Mouse (Mus musculus) spleen, embryonic (tissue): ENCODE measurements around the gene 2810408A11Rik.

Experiments
- CTCF ChIA-PET: fragments of 350-600 bp; sonication (Branson Sonifier 250); formaldehyde crosslinking; loops from one replicate; lab custom pipeline; 2022; lab: Charles Lee

The 2810408A11Rik gene

GRCm38 (mm10) chr11:69858113-69858998 lies 42.4 kb downstream of the 2810408A11Rik start, which contains the start of gene Tnk1:
Gene Tnk1 (minus strand): TSS chr11:69858730.
- CTCF ChIA-PET, result interaction anchor here (0.5 kb wide), 1 partner anchor 47 kb away, joined by 3 read pairs; no protein-coding TSS in a partner anchor

DNA sequence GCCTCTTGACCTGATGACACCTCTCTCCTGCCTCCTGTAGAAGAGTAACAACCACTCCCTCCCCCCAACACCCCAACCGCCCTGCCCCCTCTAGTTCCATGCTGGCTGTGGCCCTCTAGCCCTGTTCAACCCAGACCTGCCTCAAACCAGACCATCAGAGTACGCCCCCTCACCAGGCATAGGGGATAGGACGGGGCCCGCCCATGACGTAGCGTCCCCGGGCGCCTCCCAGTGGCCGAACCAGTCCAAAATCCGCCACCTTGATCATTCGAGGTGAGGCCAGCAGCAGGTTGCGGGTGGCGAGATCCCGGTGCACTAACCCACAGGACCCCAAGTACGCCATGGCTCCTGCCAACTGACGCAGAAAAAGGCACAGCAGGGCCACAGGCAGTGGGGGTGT lies 45.4 kb downstream of the 2810408A11Rik start:
- CTCF ChIA-PET, result no interaction called here

GRCm38 (mm10) chr11:69854680-69855079 lies 46.1 kb downstream of the 2810408A11Rik start:
- CTCF ChIA-PET, result interaction anchor here (0.6 kb wide), 1 partner anchor 15 kb away, joined by 4 read pairs; no protein-coding TSS in a partner anchor

DNA sequence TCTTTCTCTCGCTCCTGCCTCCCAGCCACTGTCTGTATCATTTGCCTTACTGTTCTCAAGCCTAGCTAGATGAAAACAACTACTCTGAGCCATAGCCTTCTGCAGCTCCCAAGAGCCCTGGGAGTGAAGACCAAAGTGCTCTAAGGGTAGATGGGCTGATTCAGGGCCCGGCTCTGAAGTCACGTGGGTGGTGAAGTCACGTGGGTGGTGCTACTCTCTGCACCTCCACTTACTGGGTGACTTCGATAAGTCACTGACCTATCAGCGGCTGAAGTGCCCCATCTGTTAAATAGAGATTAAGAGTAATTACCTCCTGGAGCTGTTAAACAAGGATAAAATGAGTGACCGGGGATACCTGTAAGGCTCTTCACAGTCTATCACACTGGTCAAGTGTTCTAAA lies 46.8 kb downstream of the 2810408A11Rik start:
- CTCF ChIA-PET, result no interaction called here

- CTCF ChIA-PET, result interaction anchor here (0.5 kb wide), 1 partner anchor 81 kb away, joined by 3 read pairs; no protein-coding TSS in a partner anchor
Measured at GRCm38 (mm10) chr11:69850754-69851153, 50.0 kb downstream of the 2810408A11Rik start.

DNA sequence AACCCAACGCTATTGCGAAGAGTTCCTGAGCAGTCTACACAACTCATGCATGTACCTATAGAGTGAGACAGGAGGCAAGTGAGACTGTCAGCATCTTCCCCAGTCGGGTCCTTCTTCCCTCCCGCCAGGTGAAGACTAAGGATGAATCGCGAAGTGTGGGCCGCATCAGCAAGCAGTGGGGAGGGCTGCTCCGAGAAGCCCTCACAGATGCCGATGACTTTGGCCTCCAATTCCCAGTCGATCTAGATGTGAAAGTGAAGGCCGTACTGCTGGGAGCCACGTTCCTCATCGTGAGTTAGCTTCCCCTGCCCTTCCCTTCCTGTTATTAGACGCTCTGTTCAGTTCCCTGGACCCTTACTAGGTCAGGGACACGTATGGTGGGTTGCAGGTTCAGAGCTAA lies 50.9 kb downstream of the 2810408A11Rik start:
- CTCF ChIA-PET, result no interaction called here

- CTCF ChIA-PET, result no interaction called here
Measured at GRCm38 (mm10) chr11:69849128-69849527, 51.7 kb downstream of the 2810408A11Rik start.

- CTCF ChIA-PET, result no interaction called here
Measured at GRCm38 (mm10) chr11:69848021-69848420, 52.8 kb downstream of the 2810408A11Rik start.
